Mouse (Mus musculus) megakaryocyte progenitor cell, adult 5-6 weeks (primary cell): ENCODE data around the gene Dapk3. TPM values are rescaled to one million over a fixed set of nuclear protein-coding genes. Genes with fewer than 3 reads are reported as not detected.
"Not testable (repeated sequence)": the region's sequence is repeated elsewhere in the genome, so short reads cannot be mapped to it uniquely, and the experiment has no call there.

Experiments
- ATAC-seq: replicated peaks from 2 replicates; pipeline ENCODE4 v1.8.0; 2016; ENCODE audit warnings: mild to moderate bottlenecking, moderate TSS enrichment, inconsistent platforms; ENCODE audit not compliant: poor library complexity
- total RNA-seq, 2 experiments: library from RNA; stranded (forward) in 1 of 2; stranded (reverse) in 1 of 2; fragments of 157-497, 149-512 nt in 1 of 2; fragments of 200-1000 nt in 1 of 2; gene quantifications; 2 replicates each; pipeline versions ENCODE4 v1.2.3 to v1.2.4; 2015 to 2017

The Dapk3 gene
- total RNA-seq, 2 experiments from 2014 or later = 15.5 to 54.7 TPM

DNA sequence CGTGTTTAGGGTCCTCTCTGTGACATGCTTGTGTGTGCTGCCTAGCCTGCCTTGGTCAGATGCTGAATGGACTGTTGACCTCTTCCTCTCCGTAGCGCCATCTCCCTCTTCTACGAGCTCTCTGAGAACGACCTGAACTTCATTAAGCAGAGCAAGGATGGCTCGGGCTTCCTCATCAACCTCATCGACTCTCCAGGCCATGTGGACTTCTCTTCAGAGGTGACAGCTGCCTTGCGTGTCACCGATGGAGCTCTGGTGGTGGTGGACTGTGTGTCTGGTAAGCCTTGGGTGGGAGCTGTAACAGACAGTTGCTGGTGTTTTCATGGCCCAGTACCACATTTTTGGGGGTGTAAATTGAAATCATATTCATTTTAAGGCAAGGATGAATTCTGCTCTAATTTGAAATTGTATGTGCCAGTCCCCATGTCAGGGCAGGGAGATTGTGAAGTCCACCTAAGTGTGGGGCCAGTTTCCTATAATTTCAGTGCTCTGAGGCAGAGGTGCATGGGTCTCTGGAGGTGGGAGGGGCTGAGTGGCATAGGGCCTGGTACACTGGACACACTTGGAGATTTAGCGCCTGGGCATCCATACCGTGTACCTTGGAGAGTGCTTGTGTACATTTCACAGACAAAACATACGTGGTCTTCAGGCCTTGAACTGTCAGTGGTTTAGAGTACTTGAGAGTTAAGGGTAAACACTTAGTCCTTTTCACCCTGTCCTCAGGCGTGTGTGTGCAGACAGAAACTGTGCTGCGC, 4.7 kb upstream of the Dapk3 start:
- ATAC-seq = no peak

DNA sequence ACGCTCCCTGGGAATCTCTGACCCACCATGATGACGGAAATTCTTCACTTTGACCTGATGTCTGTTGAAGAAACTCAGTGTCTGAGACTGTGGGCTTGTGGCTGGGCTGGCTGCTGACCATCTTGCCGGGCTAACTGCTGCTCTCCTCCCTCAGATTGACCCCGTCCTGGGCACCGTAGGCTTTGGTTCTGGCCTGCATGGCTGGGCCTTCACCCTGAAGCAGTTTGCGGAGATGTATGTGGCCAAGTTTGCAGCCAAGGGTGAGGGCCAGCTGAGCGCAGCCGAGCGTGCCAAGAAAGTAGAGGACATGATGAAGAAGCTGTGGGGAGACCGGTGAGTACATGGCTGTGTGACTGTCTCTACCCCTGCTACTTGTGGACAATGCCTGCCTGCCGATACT, 3.9 kb upstream of the Dapk3 start:
- no peak for ATAC-seq

DNA sequence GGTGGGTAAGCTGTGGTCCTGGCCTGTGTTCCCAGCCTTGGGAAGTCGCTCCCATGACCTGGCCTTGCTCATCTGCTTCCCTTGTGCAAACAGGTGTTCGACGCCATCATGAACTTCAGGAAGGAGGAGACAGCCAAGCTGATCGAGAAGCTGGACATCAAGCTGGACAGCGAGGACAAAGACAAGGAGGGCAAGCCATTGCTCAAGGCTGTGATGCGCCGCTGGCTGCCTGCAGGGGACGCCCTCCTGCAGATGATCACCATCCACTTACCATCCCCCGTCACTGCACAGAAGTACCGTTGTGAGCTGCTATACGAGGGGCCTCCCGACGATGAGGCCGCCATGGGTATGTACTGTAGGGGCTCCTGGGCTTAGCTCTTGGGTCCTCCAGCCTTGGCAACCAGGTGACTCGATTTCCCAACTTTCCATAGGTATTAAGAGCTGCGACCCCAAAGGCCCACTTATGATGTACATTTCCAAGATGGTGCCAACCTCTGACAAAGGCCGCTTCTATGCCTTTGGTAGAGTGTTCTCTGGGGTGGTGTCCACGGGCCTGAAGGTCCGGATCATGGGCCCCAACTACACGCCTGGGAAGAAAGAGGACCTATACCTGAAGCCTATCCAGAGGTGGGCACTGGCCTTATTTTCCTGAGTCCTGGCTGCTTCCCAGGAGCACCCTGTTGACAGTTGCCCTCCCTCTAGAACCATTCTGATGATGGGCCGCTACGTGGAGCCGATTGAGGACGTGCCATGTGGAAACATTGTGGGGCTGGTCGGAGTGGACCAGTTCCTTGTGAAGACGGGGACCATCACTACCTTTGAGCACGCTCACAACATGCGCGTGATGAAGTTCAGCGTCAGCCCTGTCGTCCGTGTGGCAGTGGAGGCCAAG, 3.1 kb upstream of the Dapk3 start:
- ATAC-seq = no peak

DNA sequence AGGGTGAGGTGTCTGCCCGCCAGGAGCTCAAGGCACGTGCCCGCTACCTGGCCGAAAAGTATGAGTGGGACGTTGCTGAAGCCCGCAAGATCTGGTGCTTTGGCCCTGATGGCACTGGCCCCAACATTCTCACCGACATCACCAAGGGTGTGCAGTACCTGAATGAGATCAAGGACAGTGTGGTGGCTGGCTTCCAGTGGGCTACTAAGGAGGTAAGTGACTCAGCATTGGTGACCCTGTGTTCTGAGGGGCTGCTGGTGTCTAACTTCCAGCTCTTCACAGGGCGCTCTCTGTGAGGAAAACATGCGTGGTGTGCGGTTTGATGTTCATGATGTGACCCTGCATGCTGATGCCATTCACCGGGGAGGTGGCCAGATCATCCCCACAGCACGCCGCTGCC, 1.9 kb upstream of the Dapk3 start:
- no peak for ATAC-seq

DNA sequence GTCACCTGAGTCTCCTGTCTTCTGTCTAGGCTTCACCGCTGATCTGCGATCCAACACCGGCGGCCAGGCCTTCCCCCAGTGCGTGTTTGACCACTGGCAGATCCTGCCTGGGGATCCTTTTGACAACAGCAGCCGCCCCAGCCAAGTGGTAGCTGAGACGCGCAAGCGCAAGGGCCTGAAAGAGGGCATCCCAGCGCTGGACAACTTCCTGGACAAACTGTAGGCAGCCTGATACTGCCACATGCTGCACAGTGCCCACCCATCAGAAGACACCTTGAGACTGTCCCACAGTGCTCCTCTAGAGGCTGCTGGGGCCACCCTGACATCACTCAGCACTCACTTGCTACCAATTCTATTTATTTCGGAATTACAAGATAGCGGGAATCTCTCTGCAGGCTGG, 945 bp upstream of the Dapk3 start:
- not testable (repeated sequence) for ATAC-seq

DNA sequence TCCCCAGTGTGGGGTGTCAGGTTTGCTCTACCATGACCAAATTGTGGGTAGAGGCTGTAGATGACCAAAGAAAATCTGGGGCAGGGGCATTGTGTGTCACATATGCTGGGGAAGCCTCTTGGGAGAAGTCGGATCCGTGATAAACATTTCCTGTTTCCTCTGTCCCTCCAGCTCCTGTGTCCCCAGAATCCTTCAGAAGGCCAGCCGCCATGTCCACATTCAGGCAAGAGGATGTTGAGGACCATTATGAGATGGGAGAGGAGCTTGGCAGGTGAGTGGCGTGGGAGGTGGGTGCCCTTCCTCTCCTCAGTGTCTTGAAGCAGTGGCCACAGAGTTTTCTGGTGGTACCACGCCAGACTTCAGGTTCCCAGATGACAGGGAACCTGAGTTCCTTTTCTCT, 1.0 kb downstream of the Dapk3 start, which contains the start of gene 4930442H23Rik:
4930442H23Rik (minus strand) TSS at position 45 of the 400 bp plus-strand sequence.
- ATAC-seq = no peak

DNA sequence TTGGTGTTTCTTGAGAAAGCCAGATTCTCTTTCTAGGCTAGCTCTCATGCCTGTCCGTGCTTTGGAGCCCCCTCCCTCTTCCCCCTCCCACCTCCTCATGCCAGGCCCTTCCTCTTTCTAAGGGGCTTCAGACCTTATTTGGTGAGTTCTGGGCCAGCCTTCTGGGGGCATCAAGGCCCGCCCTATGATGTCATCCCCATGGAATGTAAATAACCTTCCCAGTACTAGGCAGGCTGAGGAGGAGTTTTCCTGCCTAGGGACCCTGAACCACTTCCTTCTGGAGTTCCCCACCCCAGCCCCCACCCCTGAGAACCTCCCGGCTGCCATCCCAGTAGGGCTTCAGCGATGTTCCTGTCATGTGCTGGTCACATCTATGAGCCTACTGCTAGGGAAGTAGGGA, 2.0 kb downstream of the Dapk3 start:
- no peak for ATAC-seq

DNA sequence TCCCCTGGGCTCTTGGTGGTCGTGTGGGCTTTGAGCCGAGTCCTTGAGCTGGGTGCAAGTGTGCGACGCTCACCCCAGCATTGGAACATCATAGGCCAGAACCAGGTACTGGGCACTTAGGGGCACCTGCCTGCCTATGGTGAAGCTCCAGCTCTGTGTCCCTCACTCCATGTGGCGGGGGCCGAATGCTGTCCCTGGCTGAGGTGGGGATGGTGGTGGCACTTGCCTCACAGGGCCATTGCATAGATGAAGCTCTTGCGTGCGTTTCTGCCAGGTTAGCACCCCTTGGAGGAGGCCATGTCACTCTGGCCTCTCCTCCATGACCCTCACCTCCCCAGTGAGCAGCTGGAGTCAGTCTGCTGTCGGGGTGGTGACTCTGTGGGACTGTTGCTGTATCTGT, 4.4 kb downstream of the Dapk3 start:
- ATAC-seq = no peak

DNA sequence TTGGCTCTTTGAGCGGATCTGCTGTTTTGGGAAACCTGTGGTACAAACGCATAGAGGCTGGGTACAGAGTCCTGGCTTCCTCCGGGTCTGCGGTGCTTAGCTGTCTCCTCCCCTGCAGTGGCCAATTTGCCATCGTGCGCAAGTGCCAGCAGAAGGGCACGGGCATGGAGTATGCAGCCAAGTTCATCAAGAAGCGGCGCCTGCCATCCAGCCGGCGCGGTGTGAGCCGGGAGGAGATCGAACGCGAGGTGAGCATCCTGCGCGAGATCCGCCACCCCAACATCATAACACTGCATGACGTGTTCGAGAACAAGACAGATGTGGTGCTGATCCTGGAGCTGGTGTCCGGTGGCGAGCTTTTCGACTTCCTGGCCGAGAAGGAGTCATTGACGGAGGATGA, 7.0 kb downstream of the Dapk3 start:
- no peak for ATAC-seq

DNA sequence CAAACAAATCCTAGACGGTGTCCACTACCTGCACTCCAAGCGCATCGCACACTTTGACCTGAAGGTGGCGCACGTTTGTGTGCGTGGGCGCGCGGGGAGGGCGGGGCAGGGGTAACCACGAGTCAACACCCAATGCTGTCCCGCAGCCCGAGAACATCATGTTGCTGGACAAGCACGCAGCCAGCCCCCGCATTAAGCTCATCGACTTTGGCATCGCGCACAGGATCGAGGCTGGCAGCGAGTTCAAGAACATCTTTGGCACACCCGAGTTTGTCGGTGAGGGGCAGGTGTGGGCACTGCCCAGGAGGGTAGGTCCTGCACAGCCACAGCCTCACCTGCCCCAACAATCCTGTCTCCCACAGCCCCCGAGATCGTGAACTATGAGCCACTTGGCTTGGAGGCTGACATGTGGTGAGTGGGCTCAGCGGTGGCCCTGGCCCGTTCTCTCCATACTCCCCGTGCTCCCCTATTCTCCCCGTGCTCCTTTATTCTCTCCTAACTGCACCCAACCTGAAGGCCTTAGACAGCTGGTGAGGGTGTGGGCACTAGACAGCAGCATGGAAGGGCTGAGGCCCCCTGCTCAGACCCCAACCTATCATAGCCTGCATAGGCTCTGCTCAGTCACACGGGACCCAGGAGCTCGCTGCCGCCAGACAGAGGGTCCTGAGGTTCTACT, 7.6 kb downstream of the Dapk3 start:
- ATAC-seq = peak; percentile 27

DNA sequence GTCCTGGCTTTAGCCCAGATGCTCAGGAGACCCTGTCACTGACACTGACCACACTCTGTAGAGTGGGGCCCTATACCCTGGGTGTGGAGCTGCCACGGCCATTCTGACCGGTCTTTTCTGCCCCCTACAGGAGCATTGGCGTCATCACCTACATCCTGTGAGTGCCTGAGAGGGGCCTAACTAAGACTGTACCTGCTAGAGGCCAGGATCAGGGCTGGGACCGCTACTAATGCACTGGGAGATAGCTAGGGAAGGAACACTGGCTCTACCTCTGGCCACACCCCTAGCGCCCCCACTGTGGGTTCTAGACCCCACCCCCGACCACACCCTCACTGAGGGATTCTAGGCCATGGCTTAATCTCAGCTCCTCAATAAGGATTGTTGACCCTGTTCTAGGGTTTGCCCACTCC, 8.1 kb downstream of the Dapk3 start:
- no peak for ATAC-seq

DNA sequence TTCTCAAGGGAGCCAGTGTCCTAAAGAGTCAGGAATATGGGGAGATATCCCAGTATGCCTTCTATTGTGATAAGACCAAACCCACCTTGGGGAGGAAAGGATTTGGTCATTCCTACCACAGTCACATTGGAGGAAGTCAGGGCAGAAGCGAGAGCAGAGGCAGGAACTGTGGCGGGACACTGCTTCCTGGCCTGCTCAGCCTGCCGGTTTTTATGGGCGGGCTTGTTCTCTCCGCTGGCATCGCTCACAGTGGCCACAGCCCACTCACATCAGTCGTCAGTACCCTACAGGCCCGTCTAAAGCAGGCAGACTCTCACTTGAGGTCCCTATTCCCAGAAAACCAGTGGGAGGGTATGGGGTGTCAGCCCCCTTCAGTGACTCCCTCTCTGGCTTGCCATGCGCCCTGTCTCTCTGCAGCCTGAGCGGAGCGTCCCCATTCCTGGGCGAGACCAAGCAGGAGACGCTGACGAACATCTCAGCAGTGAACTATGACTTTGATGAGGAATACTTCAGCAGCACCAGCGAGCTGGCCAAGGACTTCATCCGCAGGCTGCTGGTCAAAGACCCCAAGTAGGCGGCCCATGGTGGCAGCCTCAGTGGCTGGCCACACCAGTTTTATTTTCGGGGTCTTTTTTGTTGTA, 8.7 kb downstream of the Dapk3 start:
- ATAC-seq = peak; percentile 15

DNA sequence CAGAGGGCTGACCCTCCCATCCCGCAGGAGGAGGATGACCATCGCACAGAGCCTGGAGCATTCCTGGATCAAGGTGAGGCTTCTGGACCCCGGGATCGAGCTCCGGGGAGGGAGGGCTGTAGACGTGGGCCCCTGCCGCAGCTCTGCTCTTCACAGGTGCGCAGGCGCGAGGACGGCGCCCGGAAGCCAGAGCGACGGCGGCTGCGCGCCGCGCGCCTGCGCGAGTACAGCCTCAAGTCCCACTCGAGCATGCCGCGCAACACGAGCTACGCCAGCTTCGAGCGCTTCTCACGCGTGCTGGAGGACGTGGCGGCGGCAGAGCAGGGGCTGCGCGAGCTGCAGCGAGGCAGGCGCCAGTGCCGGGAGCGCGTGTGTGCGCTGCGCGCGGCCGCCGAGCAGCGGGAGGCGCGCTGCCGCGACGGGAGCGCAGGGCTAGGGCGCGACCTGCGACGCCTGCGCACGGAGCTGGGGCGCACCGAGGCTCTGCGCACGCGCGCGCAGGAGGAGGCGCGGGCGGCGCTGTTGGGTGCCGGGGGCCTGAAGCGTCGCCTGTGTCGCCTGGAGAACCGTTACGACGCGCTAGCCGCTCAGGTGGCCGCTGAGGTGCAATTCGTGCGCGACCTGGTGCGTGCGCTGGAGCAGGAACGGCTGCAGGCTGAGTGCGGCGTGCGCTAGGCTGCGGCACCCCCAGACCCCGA, 9.6 kb downstream of the Dapk3 start:
- peak; percentile 56 for ATAC-seq

DNA sequence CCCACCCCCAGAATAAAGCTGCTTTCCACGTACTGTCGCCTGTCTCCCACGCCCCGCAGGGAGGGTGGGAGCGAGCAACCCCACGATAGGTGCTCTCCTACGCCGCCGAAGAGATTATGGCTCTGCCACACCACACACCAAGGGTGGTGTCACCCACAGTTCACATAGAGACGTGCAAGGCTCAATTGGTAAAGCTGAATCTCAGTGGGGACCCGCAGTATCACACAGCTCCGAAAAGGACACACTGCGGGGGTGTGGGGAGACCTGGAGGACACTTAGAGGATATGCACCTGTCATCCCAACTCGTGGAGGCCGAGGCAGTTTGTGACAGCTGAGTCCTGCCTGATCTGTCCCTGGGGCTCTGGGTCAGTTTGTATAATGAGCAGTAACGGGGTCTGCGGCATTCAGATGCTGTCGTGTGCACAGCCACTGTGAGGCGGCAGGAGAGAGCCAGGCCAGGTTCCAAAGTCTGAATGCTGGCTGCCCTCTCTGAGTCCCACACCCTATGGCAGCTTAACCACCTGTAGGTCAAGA, 10.2 kb downstream of the Dapk3 start:
- ATAC-seq = peak; percentile 5; the same call in 1 of the 2 replicates

DNA sequence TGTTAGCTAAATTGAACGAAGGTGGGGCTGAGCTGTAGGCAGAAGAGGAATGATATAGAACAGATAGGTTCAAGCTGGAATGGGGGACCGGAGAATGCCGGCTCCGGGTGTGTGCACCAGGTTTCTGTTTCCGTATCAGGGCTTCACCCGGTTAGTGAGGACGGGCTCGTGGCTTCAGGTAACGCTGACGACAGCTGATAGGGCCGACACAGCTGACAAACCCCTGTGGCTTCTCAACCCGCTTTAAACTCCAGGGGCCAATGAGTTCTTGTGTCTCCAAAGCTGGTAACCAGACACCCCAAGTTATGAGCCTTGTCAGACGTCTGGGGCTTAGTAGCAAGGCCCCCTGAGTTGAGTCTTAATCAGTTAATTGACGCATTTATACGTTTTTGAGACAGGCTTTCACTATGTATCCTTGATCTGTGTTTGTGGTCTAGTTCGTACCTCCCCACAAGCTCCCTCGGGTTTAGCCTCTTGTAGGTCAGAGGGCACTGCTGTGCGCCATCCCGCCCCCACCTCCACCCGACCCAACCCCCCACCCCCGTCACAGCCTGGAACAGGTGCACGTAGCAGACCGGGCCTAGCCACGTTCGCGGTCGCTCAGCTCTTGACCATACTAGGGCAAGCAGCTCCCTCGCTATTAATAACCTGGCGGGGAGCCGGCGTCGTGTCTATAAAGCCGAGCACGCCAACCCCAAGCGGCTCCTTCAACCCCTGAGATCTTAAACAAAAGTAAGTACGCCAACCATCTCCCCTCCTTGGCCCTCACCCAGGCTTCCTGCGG, 11.4 kb downstream of the Dapk3 start:
- peak; percentile 3; the same call in 1 of the 2 replicates for ATAC-seq

DNA sequence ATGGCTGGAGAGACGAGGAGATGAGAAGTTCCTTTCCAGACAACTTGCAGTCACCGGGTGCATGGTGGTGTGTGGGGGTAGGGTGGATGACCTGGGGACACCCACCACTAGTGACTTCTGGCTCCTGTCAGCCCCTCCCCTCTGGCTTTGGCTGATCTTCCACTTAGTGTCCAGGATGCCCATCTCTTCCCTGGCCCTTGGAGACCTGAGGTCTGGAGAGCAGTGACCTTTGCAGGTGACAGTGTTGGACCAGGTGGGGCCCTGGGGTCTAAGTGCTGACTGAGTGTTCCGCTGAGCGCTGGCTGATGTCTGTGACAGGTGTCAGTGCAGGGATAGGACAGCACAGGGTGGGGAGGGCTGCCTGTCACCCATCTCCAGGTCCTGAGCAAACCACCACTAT, 12.5 kb downstream of the Dapk3 start:
- ATAC-seq = no peak

DNA sequence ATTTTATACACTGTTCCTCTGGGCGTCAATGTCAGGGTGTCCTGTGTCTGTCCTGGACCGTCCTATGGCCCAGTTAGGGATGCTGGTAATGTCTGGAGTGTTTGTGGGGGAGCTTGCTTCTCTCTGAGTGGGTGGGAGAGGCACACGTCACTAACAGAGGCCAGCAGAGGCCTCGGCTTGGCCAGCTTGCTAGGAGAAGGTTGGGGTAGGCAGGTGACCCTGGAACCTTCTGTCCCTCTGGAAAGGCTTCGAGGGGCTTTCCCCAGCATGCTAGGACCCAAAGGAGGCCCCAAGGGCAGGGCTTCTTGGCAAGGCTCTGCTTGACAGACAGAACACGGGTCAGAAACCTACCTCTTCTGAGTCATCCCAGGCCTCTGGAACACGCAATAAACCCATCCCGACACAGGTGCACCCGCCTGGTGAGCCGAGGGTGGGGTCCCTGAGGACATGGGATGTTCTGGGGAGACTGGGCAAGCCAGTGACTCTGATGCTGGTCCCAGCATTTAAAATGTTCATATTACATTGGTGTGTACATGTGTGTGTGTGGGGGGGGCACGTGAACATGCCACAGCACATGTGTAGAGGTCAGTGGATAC, 13.8 kb downstream of the Dapk3 start:
- no peak for ATAC-seq

DNA sequence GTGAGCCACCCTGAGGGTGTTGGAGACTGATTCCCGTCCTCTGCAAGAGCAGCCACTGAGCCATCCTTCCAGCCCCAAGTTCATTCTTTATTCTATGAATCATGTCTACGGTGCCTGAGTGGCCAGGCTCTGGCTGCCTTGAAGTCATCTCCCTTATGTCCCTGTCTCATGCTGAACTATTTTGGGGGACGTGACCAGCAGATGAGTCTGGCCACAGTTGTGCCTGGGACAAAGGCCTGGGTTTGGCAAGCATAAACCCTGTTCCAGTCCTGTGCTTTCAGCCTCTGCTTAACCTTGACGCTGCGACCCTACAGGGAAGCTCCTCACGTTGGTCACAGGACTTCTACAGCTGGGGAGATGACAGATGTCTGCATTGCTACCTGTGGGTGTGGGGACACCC, 14.5 kb downstream of the Dapk3 start:
- no peak for ATAC-seq

DNA sequence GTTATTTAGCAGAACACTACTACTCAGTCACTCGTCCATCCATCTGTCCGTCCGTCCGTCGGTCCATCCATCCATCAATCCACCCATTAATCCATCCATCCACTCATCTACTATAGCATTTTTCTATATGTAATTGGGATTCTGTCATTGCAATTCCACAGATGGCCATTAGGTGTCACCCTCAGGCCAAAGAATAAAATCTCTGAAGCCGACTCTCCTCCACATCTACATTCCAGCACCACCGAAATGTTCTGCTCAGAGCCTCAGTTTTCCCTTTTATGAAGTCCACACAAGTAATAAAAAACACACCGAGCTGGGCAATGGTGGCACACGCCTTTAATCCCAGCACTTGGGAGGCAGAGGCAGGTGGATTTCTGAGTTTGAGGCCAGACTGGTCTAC, 15.4 kb downstream of the Dapk3 start:
- ATAC-seq = peak; percentile 70
